Mouse (Mus musculus): Measurements from ENCODE around the gene Calr. TPM values are rescaled to one million over a fixed set of nuclear protein-coding genes. Genes with fewer than 3 reads are reported as not detected.

Gene Calr
- polyA plus RNA-seq, 1 experiment from 2014 or later = 514 TPM

Small RNAs within 50 kb of the gene (microRNA-seq; reads per million reads assigned to microRNA genes)
- gene Mir7069 = 3.3 reads per million, percentile 18 among the genes with 10 or more reads in this experiment

Other genes starting within 250 kb of the Calr start
- gene Ier2, start 184.1 kb downstream of the Calr start, polyA plus RNA-seq (2014; fragmentation: Nextera tagmentation; extraction: Ambion mirVana) = 26.5 and 29.3 TPM in 2 replicates
- 47.8 and 52.3 TPM in 2 replicates for gene Trmt1, start 160.6 kb downstream of the Calr start, polyA plus RNA-seq (2014; fragmentation: Nextera tagmentation; extraction: Ambion mirVana)
- 17.0 and 17.6 TPM in 2 replicates for gene Nacc1, start 159.1 kb downstream of the Calr start, polyA plus RNA-seq (2014; fragmentation: Nextera tagmentation; extraction: Ambion mirVana)
- gene Lyl1, start 145.5 kb downstream of the Calr start, polyA plus RNA-seq (2014; fragmentation: Nextera tagmentation; extraction: Ambion mirVana) = 2.9 and 3.8 TPM in 2 replicates
- 1.5 and 1.7 TPM in 2 replicates for gene G430095P16Rik, start 123.9 kb downstream of the Calr start, polyA plus RNA-seq (2014; fragmentation: Nextera tagmentation; extraction: Ambion mirVana)
- gene Nfix, start 46.6 kb downstream of the Calr start, polyA plus RNA-seq (2014; fragmentation: Nextera tagmentation; extraction: Ambion mirVana) = 237 and 318 TPM in 2 replicates
- gene Dand5, start 24.1 kb downstream of the Calr start, polyA plus RNA-seq (2014; fragmentation: Nextera tagmentation; extraction: Ambion mirVana) = 8.6 and 9.4 TPM in 2 replicates
- gene Gadd45gip1, start 15.4 kb downstream of the Calr start, polyA plus RNA-seq (2014; fragmentation: Nextera tagmentation; extraction: Ambion mirVana) = 35.2 and 41.3 TPM in 2 replicates
- 87.3 and 88.1 TPM in 2 replicates for gene Rad23a, start 6.3 kb downstream of the Calr start, polyA plus RNA-seq (2014; fragmentation: Nextera tagmentation; extraction: Ambion mirVana)
- gene Farsa, start 10.1 kb upstream of the Calr start, polyA plus RNA-seq (2014; fragmentation: Nextera tagmentation; extraction: Ambion mirVana) = 92.3 and 102 TPM in 2 replicates
- gene Syce2, start 25.2 kb upstream of the Calr start, polyA plus RNA-seq (2014; fragmentation: Nextera tagmentation; extraction: Ambion mirVana) = 58.0 and 71.5 TPM in 2 replicates
- gene Gcdh, start 47.0 kb upstream of the Calr start, polyA plus RNA-seq (2014; fragmentation: Nextera tagmentation; extraction: Ambion mirVana) = 27.1 and 30.0 TPM in 2 replicates
- gene Klf1, start 55.0 kb upstream of the Calr start, polyA plus RNA-seq (2014; fragmentation: Nextera tagmentation; extraction: Ambion mirVana) = 0.74 and 0.99 TPM in 2 replicates
- gene Dnase2a, start 61.6 kb upstream of the Calr start, polyA plus RNA-seq (2014; fragmentation: Nextera tagmentation; extraction: Ambion mirVana) = 4.8 and 5.5 TPM in 2 replicates
- gene Mast1, start 90.4 kb upstream of the Calr start, polyA plus RNA-seq (2014; fragmentation: Nextera tagmentation; extraction: Ambion mirVana) = 24.5 and 40.2 TPM in 2 replicates
- 0.47 and 0.73 TPM in 2 replicates for gene Rtbdn, start 100.1 kb upstream of the Calr start, polyA plus RNA-seq (2014; fragmentation: Nextera tagmentation; extraction: Ambion mirVana)
- not detected in 2 replicates for gene Gm49661, start 122.5 kb upstream of the Calr start, polyA plus RNA-seq (2014; fragmentation: Nextera tagmentation; extraction: Ambion mirVana)
- gene Prdx2, start 122.7 kb upstream of the Calr start, polyA plus RNA-seq (2014; fragmentation: Nextera tagmentation; extraction: Ambion mirVana) = 1,735 and 2,101 TPM in 2 replicates
- gene Rnaseh2a, start 122.8 kb upstream of the Calr start, polyA plus RNA-seq (2014; fragmentation: Nextera tagmentation; extraction: Ambion mirVana) = 93.3 and 111 TPM in 2 replicates
- gene Junb, start 131.8 kb upstream of the Calr start, polyA plus RNA-seq (2014; fragmentation: Nextera tagmentation; extraction: Ambion mirVana) = 5.0 and 6.5 TPM in 2 replicates
- gene Hook2, start 143.7 kb upstream of the Calr start, polyA plus RNA-seq (2014; fragmentation: Nextera tagmentation; extraction: Ambion mirVana) = 13.0 and 20.3 TPM in 2 replicates
- gene Best2, start 167.6 kb upstream of the Calr start, polyA plus RNA-seq (2014; fragmentation: Nextera tagmentation; extraction: Ambion mirVana) = not detected in 2 replicates
- 166 and 178 TPM in 2 replicates for gene Asna1, start 178.3 kb upstream of the Calr start, polyA plus RNA-seq (2014; fragmentation: Nextera tagmentation; extraction: Ambion mirVana)
- 166 and 169 TPM in 2 replicates for gene Trir, start 179.9 kb upstream of the Calr start, polyA plus RNA-seq (2014; fragmentation: Nextera tagmentation; extraction: Ambion mirVana)
- gene Tnpo2, start 190.0 kb upstream of the Calr start, polyA plus RNA-seq (2014; fragmentation: Nextera tagmentation; extraction: Ambion mirVana) = 27.8 and 36.8 TPM in 2 replicates
- gene Fbxw9, start 213.1 kb upstream of the Calr start, polyA plus RNA-seq (2014; fragmentation: Nextera tagmentation; extraction: Ambion mirVana) = 46.5 and 56.2 TPM in 2 replicates
- 0.88 TPM in 1 of 2 replicates, not detected in the other for gene Gm5741, start 221.0 kb upstream of the Calr start, polyA plus RNA-seq (2014; fragmentation: Nextera tagmentation; extraction: Ambion mirVana)
- 83.4 and 85.3 TPM in 2 replicates for gene Dhps, start 224.8 kb upstream of the Calr start, polyA plus RNA-seq (2014; fragmentation: Nextera tagmentation; extraction: Ambion mirVana)
- gene Wdr83os, start 233.8 kb upstream of the Calr start, polyA plus RNA-seq (2014; fragmentation: Nextera tagmentation; extraction: Ambion mirVana) = 147 and 170 TPM in 2 replicates
- gene Wdr83, start 234.4 kb upstream of the Calr start, polyA plus RNA-seq (2014; fragmentation: Nextera tagmentation; extraction: Ambion mirVana) = 49.7 and 50.1 TPM in 2 replicates
- gene Man2b1, start 236.3 kb upstream of the Calr start, polyA plus RNA-seq (2014; fragmentation: Nextera tagmentation; extraction: Ambion mirVana) = 10.8 and 14.5 TPM in 2 replicates